Mouse (Mus musculus) heart, embryonic 14.5 days (tissue): Measurements from ENCODE around the gene Onecut3. TPM values are rescaled to one million over a fixed set of nuclear protein-coding genes. Genes with fewer than 3 reads are reported as not detected.

Source experiments
- ATAC-seq: fragments of 200-750 bp; cut with Nextera tagmentation; 2 replicates; pipeline ENCODE4 v1.8.0; 2017; ENCODE audit warnings: low read depth, moderate TSS enrichment; ENCODE audit not compliant: insufficient number of reproducible peaks, insufficient read depth, low FRiP score
- H3K27ac ChIP-seq, 2 experiments: fragments of 200-500 bp in 1 of 2; fragments of 300-500 bp in 1 of 2; sonication (generic) in 1 of 2; replicated peaks in 1 of 2; 2 replicates each; pipeline ENCODE4 v1.5.1; 2012 to 2014; ENCODE audit warnings: low read depth in 2 of 2, low read length in 2 of 2, control low read depth in 1 of 2, mild to moderate bottlenecking in 1 of 2, mixed read lengths in 1 of 2; ENCODE audit not compliant: control insufficient read depth in 1 of 2, insufficient read depth in 1 of 2
- H3K27me3 ChIP-seq: fragments of 300-500 bp; sonication (generic); 2 replicates; pipeline ENCODE4 v1.6.1; 2014; ENCODE audit warnings: mild to moderate bottlenecking, low read length, control low read depth; ENCODE audit not compliant: control insufficient read depth, insufficient read depth
- H3K36me3 ChIP-seq: fragments of 300-500 bp; sonication (generic); 2 replicates; pipeline ENCODE4 v1.6.1; 2014; ENCODE audit warnings: mild to moderate bottlenecking, control low read depth, low read length, mixed read lengths; ENCODE audit not compliant: control insufficient read depth, insufficient read depth
- H3K4me1 ChIP-seq, 2 experiments: fragments of 200-500 bp in 1 of 2; fragments of 300-500 bp in 1 of 2; sonication (generic) in 1 of 2; 2 replicates each; pipeline ENCODE4 v1.6.1; 2012 to 2014; ENCODE audit warnings: low read length in 2 of 2, control low read depth in 1 of 2, mixed read lengths in 1 of 2; ENCODE audit not compliant: control insufficient read depth in 2 of 2, insufficient read depth in 2 of 2
- H3K4me2 ChIP-seq: fragments of 300-500 bp; sonication (generic); 2 replicates; pipeline ENCODE4 v1.6.1; 2014; ENCODE audit warnings: mild to moderate bottlenecking, low read length
- H3K4me3 ChIP-seq, 2 experiments: fragments of 200-500 bp in 1 of 2; fragments of 300-500 bp in 1 of 2; sonication (generic) in 1 of 2; 2 replicates each; pipeline ENCODE4 v1.5.1; 2012 to 2014; ENCODE audit warnings: low read length in 2 of 2, mild to moderate bottlenecking in 2 of 2, control low read depth in 1 of 2, low read depth in 1 of 2, moderate library complexity in 1 of 2; ENCODE audit not compliant: control insufficient read depth in 1 of 2, insufficient read depth in 1 of 2
- H3K9ac ChIP-seq: fragments of 300-500 bp; sonication (generic); 2 replicates; pipeline ENCODE4 v1.6.1; 2014; ENCODE audit warnings: mild to moderate bottlenecking, low read length
- H3K9me3 ChIP-seq: fragments of 300-500 bp; sonication (generic); 2 replicates; pipeline ENCODE4 v1.6.1; 2016; ENCODE audit warnings: low read length, control low read depth; ENCODE audit not compliant: control insufficient read depth
- WGBS: fragments of 180-500 bp; shearing (Covaris S2); extraction: QIAGEN DNeasy Blood & Tissue Kit; methylation state at CpG from one replicate; pipeline ENCODE4 v1.1.7; 2014; 5-methylcytosine and 5-hydroxymethylcytosine counted together
- polyA plus RNA-seq: library from polyadenylated mRNA; unstranded; fragments of >200 nt; fragmentation: Nextera tagmentation; extraction: Ambion mirVana; gene quantifications from 2 replicates; pipeline ENCODE4 v1.2.1, GENCODE M21; 2014

The Onecut3 gene
- polyA plus RNA-seq, 1 experiment from 2014 or later: not detected

DNA sequence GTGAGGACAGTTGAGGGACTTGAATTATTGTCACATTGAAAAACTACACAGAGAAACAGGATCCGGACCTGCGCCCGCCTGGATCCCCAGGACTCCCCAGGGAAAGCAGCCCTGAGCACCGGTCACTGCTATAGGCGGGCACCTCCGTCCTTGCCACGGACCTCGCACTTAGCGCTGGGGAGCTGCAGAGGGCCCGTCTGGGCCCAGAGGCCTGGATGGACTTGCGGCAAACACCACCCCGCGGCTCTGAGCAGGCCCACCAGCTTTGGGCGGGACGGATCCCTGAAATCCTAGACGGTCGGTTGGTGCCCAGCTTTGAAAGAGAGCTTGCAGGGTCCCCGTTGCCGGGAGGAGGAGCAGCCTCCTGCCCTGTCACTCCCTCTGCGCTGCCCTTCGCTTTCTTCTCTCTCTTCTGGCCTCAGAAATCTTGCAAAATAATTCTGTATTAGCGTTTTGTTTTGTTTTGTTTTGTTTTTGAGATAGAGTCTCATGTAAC is 8.2 kb downstream of the Onecut3 start:
- no peak overlapping the region for H3K27ac ChIP-seq
- H3K4me3 ChIP-seq: no peak overlapping the region
- 5% methylated on average over 22 of the region's 22 CpGs for WGBS
- no peak for ATAC-seq
- H3K9ac ChIP-seq: no peak overlapping the region
- H3K9me3 ChIP-seq: no peaks in the 10 kb centered on the region
- H3K4me1 ChIP-seq: peaks cover 0 to 6% of the 10 kb centered on the region in 2 experiments; a peak in 1 of 4 replicates
- H3K36me3 ChIP-seq: no peaks in the 10 kb centered on the region
- peak overlapping the region; percentile 47; the same call in 1 of the 2 replicates for H3K4me2 ChIP-seq
- peaks cover 88% of the 10 kb centered on the region for H3K27me3 ChIP-seq

DNA sequence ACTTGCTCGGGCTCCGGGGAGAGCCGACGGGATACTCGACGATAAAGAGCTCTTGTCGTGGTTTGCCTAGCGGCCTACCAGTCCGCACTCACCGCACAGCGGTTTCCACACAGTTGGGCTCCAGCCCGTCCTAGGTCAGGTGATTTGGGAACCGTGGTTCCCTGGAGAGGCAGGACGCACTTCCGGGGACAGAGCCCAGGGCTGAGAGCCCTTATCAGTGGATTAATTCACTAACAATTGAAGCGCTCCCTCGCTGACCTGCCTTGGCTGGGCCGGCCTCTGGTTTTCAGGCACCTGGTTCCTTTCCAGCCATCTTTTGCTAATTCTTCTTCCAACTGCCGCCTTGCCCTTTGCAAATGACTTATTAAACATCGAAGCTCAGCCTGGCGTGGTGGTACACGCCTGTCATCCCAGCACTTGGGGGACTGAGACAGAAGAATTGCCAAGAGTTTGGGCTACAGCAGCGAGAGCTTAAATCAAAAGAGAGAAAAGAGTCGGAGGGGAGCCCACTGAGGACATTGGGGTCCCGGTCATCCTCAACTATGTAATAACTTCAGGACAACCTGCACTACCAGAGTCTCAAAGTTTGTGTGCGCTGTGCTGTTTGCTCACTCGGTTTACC is 9.1 kb downstream of the Onecut3 start:
- ATAC-seq: no peak
- H3K9ac ChIP-seq: peak overlapping the region; percentile 1; the same call in 1 of the 2 replicates

DNA sequence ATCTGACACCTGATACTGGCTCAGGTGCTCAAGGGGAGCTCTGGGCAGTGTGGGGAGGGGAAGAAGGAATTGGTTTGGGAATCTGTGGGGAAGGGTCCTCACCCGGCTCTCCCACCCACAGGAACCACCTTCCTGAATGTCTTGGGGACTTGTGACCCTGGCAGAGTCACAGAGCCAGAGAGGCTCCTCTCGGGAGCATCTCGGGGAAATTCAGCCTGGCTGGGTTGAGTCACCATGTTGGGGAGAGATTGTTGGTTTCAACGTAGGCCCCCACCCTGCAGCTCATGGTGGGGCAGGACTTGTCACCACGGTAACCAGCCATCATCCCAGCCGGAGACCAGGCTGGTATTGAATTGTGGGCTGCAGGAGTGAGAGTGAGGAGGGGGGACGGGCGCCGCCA is 10.1 kb downstream of the Onecut3 start:
- Histone ChIP-seq H3K4me3 (no peak overlapping the region), H3K36me3 (no peaks in the 10 kb centered on the region), H3K27me3 (peaks cover 79% of the 10 kb centered on the region), H3K9ac (no peak overlapping the region), H3K4me2 (no peak overlapping the region), H3K27ac (no peak overlapping the region), H3K4me1 (peaks cover 0 to 7% of the 10 kb centered on the region in 2 experiments; a peak in 1 of 4 replicates), H3K9me3 (no peaks in the 10 kb centered on the region)
- WGBS: 5% methylated on average over 8 of the region's 9 CpGs
- ATAC-seq: no peak

More for the DNA sequence above, 9.1 kb downstream of the Onecut3 start:
- Histone ChIP-seq H3K9me3 (no peaks in the 10 kb centered on the region), H3K27ac (no peak overlapping the region), H3K4me1 (peaks cover 0 to 6% of the 10 kb centered on the region in 2 experiments; a peak in 1 of 4 replicates), H3K27me3 (peaks cover 84% of the 10 kb centered on the region), H3K4me2 (peak overlapping the region; percentile 47), H3K36me3 (no peaks in the 10 kb centered on the region), H3K4me3 (peak overlapping the region in 1 of 2 experiments; percentile 10; a peak in 2 of 4 replicates)
- 2% methylated on average over 27 of the region's 27 CpGs for WGBS

DNA sequence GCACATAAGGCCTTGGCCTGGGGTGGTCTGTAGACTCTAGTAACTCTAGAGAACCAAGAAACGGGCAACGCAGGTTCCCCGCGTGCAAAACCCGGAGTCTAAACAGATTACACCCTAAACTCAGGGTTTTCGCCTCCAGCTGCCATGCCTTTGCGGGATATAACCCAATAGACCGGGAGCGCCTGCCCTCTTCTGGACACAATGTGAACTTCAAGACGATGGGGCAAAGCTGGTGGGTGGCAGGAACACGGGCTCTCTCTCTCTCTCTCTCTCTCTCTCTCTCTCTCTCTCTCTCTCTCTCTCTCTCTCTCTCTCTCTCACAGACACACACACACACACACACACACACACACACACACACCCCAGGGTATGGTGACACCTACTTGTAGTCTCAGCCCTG is 11.6 kb downstream of the Onecut3 start:
- Histone ChIP-seq H3K4me2 (no peak overlapping the region), H3K27ac (no peak overlapping the region), H3K4me1 (peaks cover 0 to 10% of the 10 kb centered on the region in 2 experiments; a peak in 1 of 4 replicates), H3K9ac (no peak overlapping the region), H3K27me3 (peaks cover 64% of the 10 kb centered on the region), H3K36me3 (no peaks in the 10 kb centered on the region), H3K4me3 (no peak overlapping the region), H3K9me3 (no peaks in the 10 kb centered on the region)
- no peak for ATAC-seq
- WGBS: 0% methylated on average over 11 of the region's 11 CpGs

DNA sequence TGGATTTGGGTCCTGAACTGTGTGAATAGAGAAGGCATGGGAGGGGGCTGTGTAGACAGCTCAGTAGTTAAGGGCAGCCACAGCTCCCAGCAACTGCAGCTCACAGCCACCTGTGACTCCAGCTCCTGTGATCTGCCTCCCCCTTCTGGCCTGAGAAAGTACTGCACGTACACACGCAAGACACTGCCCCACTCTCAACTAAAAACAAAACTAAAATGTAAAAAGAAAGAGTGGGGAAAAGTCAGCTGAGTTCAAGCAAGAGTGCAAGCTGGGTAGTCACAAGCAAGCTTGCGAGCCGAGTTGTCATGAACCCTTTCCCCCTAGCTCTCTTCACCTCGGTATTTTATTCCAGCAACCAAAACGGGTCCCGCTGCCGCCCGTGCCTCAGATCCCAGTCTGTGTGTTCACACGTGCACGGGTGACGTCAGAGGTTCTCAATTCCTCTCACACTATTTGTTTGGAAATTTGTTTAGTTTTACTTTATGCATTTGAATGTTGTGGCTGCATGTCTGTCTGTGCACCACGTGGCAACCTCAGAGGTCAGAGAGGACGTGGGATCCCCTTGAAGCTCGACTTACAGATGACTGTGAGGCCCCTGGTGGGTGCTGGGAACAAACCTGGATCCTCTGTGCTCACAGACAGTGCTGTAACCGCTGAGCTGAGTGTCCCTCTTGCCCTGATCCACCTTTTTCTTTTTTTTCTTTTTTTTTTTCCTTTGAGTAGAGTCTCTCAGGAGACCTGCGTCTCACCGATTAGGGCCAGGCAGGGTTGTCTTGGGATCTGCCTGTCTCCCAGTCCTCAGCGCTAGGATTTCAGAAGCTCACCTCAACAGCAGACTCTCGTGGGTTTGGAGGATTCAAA is 15.0 kb downstream of the Onecut3 start:
- H3K36me3 ChIP-seq: no peaks in the 10 kb centered on the region
- H3K4me1 ChIP-seq: peaks cover 0 to 4% of the 10 kb centered on the region in 2 experiments; a peak in 1 of 4 replicates
- H3K9ac ChIP-seq: peak overlapping the region; percentile 65
- peak; percentile 45; the same call in 1 of the 2 replicates for ATAC-seq
- 12% methylated on average over 20 of the region's 20 CpGs for WGBS
- peak overlapping the region; percentile 38 to 42 for H3K4me3 ChIP-seq
- peak overlapping the region; percentile 76 for H3K4me2 ChIP-seq
- H3K27me3 ChIP-seq: peaks cover 62% of the 10 kb centered on the region
- no peaks in the 10 kb centered on the region for H3K9me3 ChIP-seq
- no peak overlapping the region for H3K27ac ChIP-seq

DNA sequence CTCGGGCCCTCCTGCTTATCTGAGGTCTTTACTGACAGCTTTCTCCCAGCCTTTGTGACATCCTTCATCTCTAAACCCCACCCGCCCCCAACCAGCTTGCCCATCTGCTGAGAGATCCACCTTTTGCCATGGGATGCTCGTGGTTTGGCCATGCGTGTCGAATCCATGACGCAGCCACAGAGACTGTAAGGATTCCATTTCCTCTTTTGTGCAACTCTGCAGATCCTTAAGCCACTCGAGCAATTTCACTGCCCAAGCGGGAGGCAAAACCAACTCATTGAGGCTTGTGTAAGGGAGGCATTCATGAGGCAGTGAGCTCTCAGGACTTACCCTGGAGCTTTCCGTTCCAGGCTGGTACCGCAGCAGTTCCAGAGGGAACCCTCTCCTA is 15.6 kb downstream of the Onecut3 start:
- peaks cover 0 to 4% of the 10 kb centered on the region in 2 experiments; a peak in 1 of 4 replicates for H3K4me1 ChIP-seq
- 61% methylated on average over 10 of the region's 10 CpGs for WGBS
- no peak overlapping the region; the same call in 1 of the 2 replicates for H3K9ac ChIP-seq
- no peak overlapping the region for H3K27ac ChIP-seq
- H3K36me3 ChIP-seq: no peaks in the 10 kb centered on the region
- no peak for ATAC-seq
- H3K4me3 ChIP-seq: no peak overlapping the region
- no peaks in the 10 kb centered on the region for H3K9me3 ChIP-seq
- H3K4me2 ChIP-seq: no peak overlapping the region; the same call in 1 of the 2 replicates
- H3K27me3 ChIP-seq: peaks cover 62% of the 10 kb centered on the region

DNA sequence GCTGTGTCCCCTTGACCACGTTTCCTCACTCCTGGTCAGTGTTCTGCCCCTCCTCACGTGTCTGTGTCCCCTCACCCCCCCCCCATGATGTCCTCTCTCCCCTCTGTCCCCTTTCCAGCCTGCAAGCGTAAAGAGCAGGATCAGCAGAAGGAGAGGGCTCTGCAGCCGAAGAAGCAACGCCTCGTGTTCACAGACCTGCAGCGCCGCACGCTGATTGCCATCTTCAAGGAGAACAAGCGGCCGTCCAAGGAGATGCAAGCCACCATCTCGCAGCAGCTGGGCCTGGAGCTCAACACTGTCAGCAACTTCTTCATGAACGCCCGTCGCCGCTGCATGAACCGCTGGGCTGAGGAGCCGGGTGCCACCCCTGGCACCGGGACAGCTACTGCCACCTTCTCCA is 19.1 kb downstream of the Onecut3 start:
- Histone ChIP-seq H3K36me3 (no peaks in the 10 kb centered on the region), H3K4me3 (no peak overlapping the region)

More for the DNA sequence above, 19.1 kb downstream of the Onecut3 start:
- peaks cover 43% of the 10 kb centered on the region for H3K27me3 ChIP-seq
- 4% methylated on average over 18 of the region's 19 CpGs for WGBS
- H3K4me2 ChIP-seq: 0 out of 2 replicates have a peak overlapping the region, but pooled peaks have one; percentile 23
- no peak for ATAC-seq
- H3K27ac ChIP-seq: no peak overlapping the region
- H3K4me1 ChIP-seq: peaks cover 0 to 4% of the 10 kb centered on the region in 2 experiments; a peak in 1 of 4 replicates
- no peaks in the 10 kb centered on the region for H3K9me3 ChIP-seq
- H3K9ac ChIP-seq: peak overlapping the region; percentile 40; the same call in 1 of the 2 replicates
